Mouse (Mus musculus) MEL (cell line): Measurements from ENCODE around the gene Cd86.

Experiments
- ELF1 ChIP-seq: IDR thresholded peaks from 2 replicates; pipeline ENCODE4 v1.6.1; 2014; ENCODE audit warnings: low read depth, mild to moderate bottlenecking, inconsistent platforms, low read length, improper control_type of control experiment, moderate library complexity
- RAD21 ChIP-seq: IDR thresholded peaks from 2 replicates; pipeline ENCODE4 v1.6.1; 2011; ENCODE audit warnings: mild to moderate bottlenecking, low read depth, low read length, improper control_type of control experiment

DNA sequence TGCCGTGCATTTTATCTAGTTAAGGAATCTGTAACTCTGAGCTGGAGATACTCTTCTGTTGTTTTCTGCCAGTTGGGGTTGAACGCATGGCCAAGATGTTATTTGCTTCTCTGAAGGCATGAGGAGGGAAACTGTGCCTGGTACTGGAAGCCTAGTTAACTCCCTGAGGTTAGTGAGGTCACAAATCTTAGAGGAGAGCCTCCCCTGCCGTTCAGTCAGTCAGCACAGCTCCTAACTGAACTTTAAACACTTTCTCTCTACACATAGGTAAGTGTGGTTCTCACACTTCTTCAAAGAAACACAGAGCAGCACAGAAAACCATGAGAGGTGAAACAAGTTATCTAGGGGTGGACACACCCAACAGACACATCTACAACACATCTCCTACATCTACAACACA, 4.7 kb upstream of the Cd86 start:
- TF ChIP-seq ELF1 (no peak), RAD21 (no peak)
